Mouse (Mus musculus): ENCODE measurements around the gene Tle4. TPM values are rescaled to one million over a fixed set of nuclear protein-coding genes. Genes with fewer than 3 reads are reported as not detected.

Tle4 gene
- polyA plus RNA-seq, 1 experiment = 10.1 TPM

DNA sequence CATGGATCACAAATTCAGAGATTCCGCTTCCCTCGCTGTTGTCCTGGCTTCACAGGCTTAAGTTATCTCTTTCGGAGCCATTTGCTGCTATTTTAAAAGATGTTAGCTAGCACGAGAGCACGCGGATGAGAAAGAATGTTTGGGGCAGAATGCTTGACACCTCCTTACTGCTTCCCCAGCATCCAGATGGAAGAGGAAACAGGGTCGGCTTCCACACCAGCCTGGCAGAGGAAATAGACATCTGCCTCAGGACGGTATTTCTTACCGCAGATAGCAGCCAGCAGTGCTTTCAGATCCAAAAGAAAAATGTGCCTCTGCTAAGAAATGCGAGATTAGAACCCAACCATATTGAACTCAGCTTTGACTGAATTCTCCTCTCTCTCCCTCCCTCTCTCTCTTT lies 191.2 kb downstream of the Tle4 start:
- DNase-seq (ENCODE audit: low spot score) = no peak
